Mouse (Mus musculus): ENCODE results near the gene Slc5a2. TPM values are rescaled to one million over a fixed set of nuclear protein-coding genes. Genes with fewer than 3 reads are reported as not detected.

Gene Slc5a2
- total RNA-seq, 2 experiments from 2014 or later, result not detected

- H3K4me3 ChIP-seq, result peak overlapping the region; percentile 68
- DNase-seq (ENCODE audit: low spot score in 2 of 2), result no peak
- no peak for TF ChIP-seq CTCF (conservative IDR thresholded peaks at IDR 0.05)
- H3K27ac ChIP-seq, result peak overlapping the region; percentile 84; the same call in 1 of the 2 replicates
Measured at GRCm38 (mm10) chr7:128297291-128297616, 31.8 kb downstream of the Slc5a2 start.

- peak; percentile 52 to 68 for DNase-seq (ENCODE audit: low spot score in 2 of 2)
- H3K27ac ChIP-seq, result peak within 1 kb of the TSS; percentile 84
- peak; percentile 21; the same call in 1 of the 2 replicates for TF ChIP-seq CTCF (conservative IDR thresholded peaks at IDR 0.05)
- H3K4me3 ChIP-seq, result peak within 1 kb of the TSS; percentile 68
Measured at GRCm38 (mm10) chr7:128297617-128298480, 32.4 kb downstream of the Slc5a2 start, which contains the start of gene BC017158. TSS of gene BC017158 (minus strand) at chr7:128298170.

- TF ChIP-seq CTCF (conservative IDR thresholded peaks at IDR 0.05), result no peak
- peak overlapping the region; percentile 84 for H3K27ac ChIP-seq
- peak in 1 of 2 experiments; percentile 31 for DNase-seq (ENCODE audit: low spot score in 2 of 2)
- H3K4me3 ChIP-seq, result peak overlapping the region; percentile 68
Measured at GRCm38 (mm10) chr7:128298481-128299342, 33.3 kb downstream of the Slc5a2 start.

GRCm38 (mm10) chr7:128300952-128301351 lies 35.5 kb downstream of the Slc5a2 start:
- no peak for TF ChIP-seq CTCF (conservative IDR thresholded peaks at IDR 0.05)
- H3K4me3 ChIP-seq, result no peak overlapping the region
- no peak for DNase-seq (ENCODE audit: low spot score in 2 of 2)
- no peak overlapping the region for H3K27ac ChIP-seq

- no peak for TF ChIP-seq CTCF (conservative IDR thresholded peaks at IDR 0.05)
- H3K27ac ChIP-seq, result no peak overlapping the region
- no peak for DNase-seq (ENCODE audit: low spot score in 2 of 2)
- no peak overlapping the region for H3K4me3 ChIP-seq
Measured at GRCm38 (mm10) chr7:128302151-128302550, 36.7 kb downstream of the Slc5a2 start.

- no peak for DNase-seq (ENCODE audit: low spot score in 2 of 2)
- no peak overlapping the region for H3K27ac ChIP-seq
- TF ChIP-seq CTCF (conservative IDR thresholded peaks at IDR 0.05), result no peak
- no peak overlapping the region for H3K4me3 ChIP-seq
Measured at GRCm38 (mm10) chr7:128304198-128304597, 38.7 kb downstream of the Slc5a2 start.

- Histone ChIP-seq H3K27ac (no peak overlapping the region), H3K4me3 (no peak overlapping the region)
- peak; percentile 20 to 59 for DNase-seq (ENCODE audit: low spot score in 2 of 2)
- peak; percentile 72 for TF ChIP-seq CTCF (conservative IDR thresholded peaks at IDR 0.05)
Measured at GRCm38 (mm10) chr7:128304907-128305306, 39.5 kb downstream of the Slc5a2 start.

GRCm38 (mm10) chr7:128307851-128308250 lies 42.4 kb downstream of the Slc5a2 start:
- Histone ChIP-seq H3K4me3 (no peak overlapping the region), H3K27ac (no peak overlapping the region)
- TF ChIP-seq CTCF (conservative IDR thresholded peaks at IDR 0.05), result no peak
- DNase-seq (ENCODE audit: low spot score in 2 of 2), result no peak

- no peak for TF ChIP-seq CTCF (conservative IDR thresholded peaks at IDR 0.05)
- DNase-seq (ENCODE audit: low spot score in 2 of 2), result no peak
Measured at GRCm38 (mm10) chr7:128309216-128309615, 43.8 kb downstream of the Slc5a2 start.

GRCm38 (mm10) chr7:128309776-128310175 lies 44.3 kb downstream of the Slc5a2 start:
- H3K27ac ChIP-seq, result no peak overlapping the region
- no peak for TF ChIP-seq CTCF (conservative IDR thresholded peaks at IDR 0.05)
- DNase-seq (ENCODE audit: low spot score in 2 of 2), result no peak
- H3K4me3 ChIP-seq, result no peak overlapping the region

More at GRCm38 (mm10) chr7:128309216-128309615, 43.8 kb downstream of the Slc5a2 start:
- Histone ChIP-seq H3K27ac (no peak overlapping the region), H3K4me3 (no peak overlapping the region)

GRCm38 (mm10) chr7:128310229-128310688 lies 44.8 kb downstream of the Slc5a2 start:
- TF ChIP-seq CTCF (conservative IDR thresholded peaks at IDR 0.05), result no peak
- H3K4me3 ChIP-seq, result no peak overlapping the region
- no peak overlapping the region for H3K27ac ChIP-seq
- DNase-seq (ENCODE audit: low spot score in 2 of 2), result no peak

GRCm38 (mm10) chr7:128311263-128311662 lies 45.8 kb downstream of the Slc5a2 start:
- no peak overlapping the region for H3K4me3 ChIP-seq
- H3K27ac ChIP-seq, result no peak overlapping the region
- no peak for TF ChIP-seq CTCF (conservative IDR thresholded peaks at IDR 0.05)
- DNase-seq (ENCODE audit: low spot score in 2 of 2), result no peak

- DNase-seq (ENCODE audit: low spot score in 2 of 2), result no peak
- no peak overlapping the region for H3K27ac ChIP-seq
- no peak for TF ChIP-seq CTCF (conservative IDR thresholded peaks at IDR 0.05)
- H3K4me3 ChIP-seq, result no peak overlapping the region
Measured at GRCm38 (mm10) chr7:128311811-128312210, 46.4 kb downstream of the Slc5a2 start.

All from layer of hippocampus, adult 2 months (tissue).